Mouse (Mus musculus) kidney, postnatal 10 days (tissue): ENCODE measurements at regions not wholly inside any gene's neighbourhood (a gene's known extent, or its start where the extent isn't known, plus 50 kb on each side); places are given as distances from the start of the nearest gene placed in this dataset.

Experiments
- DNase-seq: peaks from one replicate; pipeline ENCODE4 v3.0.0; 2021; ENCODE audit warnings: mixed read lengths

- DNase-seq: no peak
Observed at GRCm38 (mm10) chr3:50507211-50507610, 63.8 kb upstream of the Slc7a11 start.
